Mouse (Mus musculus) cortical plate, adult 2 months (tissue): ENCODE results near the gene Rundc3b.

ENCODE experiments used
- CTCF ChIP-seq: fragments of 200-500 bp; IDR thresholded peaks from 2 replicates; pipeline ENCODE4 v1.5.1; 2011; ENCODE audit warnings: mild to moderate bottlenecking, control low read depth, low read length; ENCODE audit not compliant: insufficient read depth; ENCODE audit errors: extremely low read depth
- POLR2A ChIP-seq: fragments of 200-500 bp; IDR thresholded peaks from 2 replicates; pipeline ENCODE4 v1.6.1; 2011; ENCODE audit warnings: mild to moderate bottlenecking, low read length, control low read depth; ENCODE audit not compliant: insufficient read depth; ENCODE audit errors: extremely low read depth

- TF ChIP-seq POLR2A = no peak
- no peak for TF ChIP-seq CTCF
Measured at GRCm38 (mm10) chr5:8566867-8567266, 55.9 kb downstream of the Rundc3b start.
